Mouse (Mus musculus) Patski (cell line): ENCODE measurements around the gene Siah2. TPM values are rescaled to one million over a fixed set of nuclear protein-coding genes. Genes with fewer than 3 reads are reported as not detected.

Experiments
- ATAC-seq: fragments of 100-300 bp; one replicate; pipeline ENCODE4 v1.8.0; 2021
- CTCF ChIA-PET: fragments of 350-600 bp; sonication (Branson Sonifier 250); formaldehyde crosslinking; loops from one replicate; lab custom pipeline; 2022; ENCODE audit warnings: inconsistent platforms; lab: Charles Lee
- POLR2A ChIA-PET: fragments of 350-600 bp; sonication (Branson Sonifier 250); formaldehyde crosslinking; loops from one replicate; lab custom pipeline; 2022; ENCODE audit warnings: antibody characterized with exemption, inconsistent platforms; lab: Charles Lee
- DNase-seq: peaks from one replicate; pipeline ENCODE4 v3.0.0-alpha.2; 2011; ENCODE audit warnings: low read depth, low spot score
- H3K27me3 ChIP-seq: fragments of 371-371 bp; one replicate; pipeline ENCODE4 v1.5.1; 2021
- CTCF ChIP-seq: fragments of 100-300 bp; IDR thresholded peaks from one replicate; pipeline ENCODE4 v1.5.1; 2021
- in situ Hi-C: fragments of 300-500 bp; cut with MboI; formaldehyde crosslinking; loops from 3 replicates; pipeline ENCODE4 v1.11.1; 2018; ENCODE audit warnings: low pct_unique_long_range_greater_than_20kb, mixed read lengths
- polyA plus RNA-seq: library from polyadenylated mRNA; unstranded; gene quantifications from one replicate; pipeline ENCODE4 v1.2.3, GENCODE M21; 2021

Gene Siah2
- polyA plus RNA-seq, 1 experiment from 2014 or later: 16.0 TPM

GRCm38 (mm10) chr3:58686922-58687284, 5.3 kb downstream of the Siah2 start:
- in situ Hi-C loops: loop anchor here (25.0 kb wide), 1 partner anchor 1850 kb away; no protein-coding TSS in a partner anchor
- no peak for TF ChIP-seq CTCF
- ChIA-PET POLR2A (no interaction called here), CTCF (interaction anchor here (1.0 to 3.3 kb wide), 3 partner anchors 12 to 33 kb away, joined by 3 to 12 read pairs (median 7); no protein-coding TSS in a partner anchor)
- H3K27me3 ChIP-seq: no peaks in the 10 kb centered on the region
- no peak for DNase-seq
- ATAC-seq: no peak

GRCm38 (mm10) chr3:58686206-58686921, 5.8 kb downstream of the Siah2 start:
- ATAC-seq (no peak), DNase-seq (no peak)
- ChIA-PET CTCF (interaction anchor here (1.0 to 3.3 kb wide), 3 partner anchors 30 to 99 kb away, joined by 3 to 12 read pairs (median 4); no protein-coding TSS in a partner anchor), POLR2A (no interaction called here)
- in situ Hi-C loops: loop anchor here (25.0 kb wide), 1 partner anchor 1851 kb away; no protein-coding TSS in a partner anchor
- no peaks in the 10 kb centered on the region for H3K27me3 ChIP-seq
- TF ChIP-seq CTCF: no peak

GRCm38 (mm10) chr3:58685396-58685795, 6.8 kb downstream of the Siah2 start:
- POLR2A ChIA-PET: interaction anchor here (0.6 kb wide), 1 partner anchor 13 kb away, joined by 3 read pairs; no protein-coding TSS in a partner anchor
- no peaks in the 10 kb centered on the region for H3K27me3 ChIP-seq
- in situ Hi-C loops: loop anchor here (25.0 kb wide), 1 partner anchor 1852 kb away; no protein-coding TSS in a partner anchor
- DNase-seq (no peak), ATAC-seq (no peak)
- no peak for TF ChIP-seq CTCF
- CTCF ChIA-PET: interaction anchor here (0.7 to 3.3 kb wide), 5 partner anchors 10 to 101 kb away, joined by 3 to 12 read pairs (median 4); no protein-coding TSS in a partner anchor

DNA sequence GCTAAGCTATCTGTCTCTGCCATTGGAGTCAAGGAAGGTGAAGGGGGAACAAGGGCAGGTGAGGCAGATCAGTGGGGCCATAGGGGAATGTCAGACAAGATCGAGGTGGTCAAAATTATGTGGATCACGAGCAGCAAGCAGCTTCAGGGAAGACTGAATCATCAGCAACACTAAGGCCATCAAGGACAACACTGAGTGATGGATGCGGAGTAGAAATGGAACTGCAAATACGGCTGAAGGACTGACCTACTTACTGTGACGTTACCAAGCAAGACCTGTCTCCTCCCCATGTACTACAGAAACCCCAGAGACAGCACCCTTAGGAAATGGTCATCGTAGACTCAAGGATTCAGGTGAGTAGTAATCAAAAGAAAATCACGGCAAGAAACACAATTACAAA, 8.9 kb downstream of the Siah2 start:
- no peak for TF ChIP-seq CTCF
- in situ Hi-C loops: loop anchor here (25.0 kb wide), 1 partner anchor 1854 kb away; no protein-coding TSS in a partner anchor
- ATAC-seq: no peak
- DNase-seq: no peak
- POLR2A ChIA-PET: interaction anchor here (1.3 kb wide), 1 partner anchor 8 kb away, joined by 3 read pairs; no protein-coding TSS in a partner anchor
- CTCF ChIA-PET: no interaction called here
- H3K27me3 ChIP-seq: no peaks in the 10 kb centered on the region

DNA sequence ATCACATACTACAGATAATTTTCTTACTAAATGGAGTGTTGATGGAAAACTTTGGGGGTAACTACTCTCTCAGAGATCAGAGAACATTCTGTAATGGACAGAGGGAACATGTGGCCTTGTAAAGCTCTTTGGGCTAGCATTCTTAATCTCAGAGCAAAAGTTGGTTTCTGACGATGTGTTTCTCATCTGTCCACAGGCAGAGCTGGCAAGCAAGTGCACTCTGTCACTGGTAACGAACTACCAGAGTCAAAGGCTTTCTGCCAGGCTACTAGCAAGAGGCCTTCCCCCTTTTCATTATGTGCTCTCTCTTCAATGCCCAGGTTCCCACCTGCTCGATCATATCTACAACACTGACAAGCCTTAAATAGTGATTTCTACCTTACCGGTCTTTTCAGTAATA, 9.9 kb downstream of the Siah2 start:
- CTCF ChIA-PET: interaction anchor here (0.7 to 5.1 kb wide), 4 partner anchors 9 to 39 kb away, joined by 3 to 26 read pairs (median 4); partner anchors contain the start of gene Siah2
- no peak for TF ChIP-seq CTCF
- POLR2A ChIA-PET: interaction anchor here (1.3 kb wide), 1 partner anchor 9 kb away, joined by 3 read pairs; no protein-coding TSS in a partner anchor
- no peak for ATAC-seq
- DNase-seq: no peak
- in situ Hi-C loops: loop anchor here (25.0 kb wide), 1 partner anchor 1855 kb away; no protein-coding TSS in a partner anchor
- H3K27me3 ChIP-seq: no peaks in the 10 kb centered on the region

DNA sequence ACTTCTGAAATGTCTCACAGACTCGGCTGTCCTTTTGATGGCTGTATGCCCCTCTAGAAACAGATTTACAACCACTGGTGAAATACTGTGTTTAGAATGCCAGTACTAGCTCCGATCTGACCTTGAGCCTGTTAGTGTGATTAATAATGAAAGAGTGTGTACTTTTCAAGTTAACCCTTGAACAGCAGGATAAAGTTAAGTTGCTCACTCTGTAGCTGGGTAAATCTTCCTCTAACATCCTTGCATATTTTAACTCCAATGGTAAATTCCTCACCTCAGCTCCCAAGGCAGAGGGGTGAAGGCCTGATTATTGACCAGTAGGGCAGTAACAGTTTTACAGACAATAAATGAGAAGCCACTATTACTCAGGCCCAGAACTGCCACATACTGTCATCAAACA, 10.4 kb downstream of the Siah2 start:
- DNase-seq (no peak), ATAC-seq (no peak)
- POLR2A ChIA-PET: no interaction called here
- in situ Hi-C loops: loop anchor here (25.0 kb wide), 1 partner anchor 1855 kb away; no protein-coding TSS in a partner anchor
- TF ChIP-seq CTCF: no peak
- CTCF ChIA-PET: interaction anchor here (0.7 to 5.1 kb wide), 4 partner anchors 10 to 40 kb away, joined by 3 to 26 read pairs (median 4); partner anchors contain the start of gene Siah2
- no peaks in the 10 kb centered on the region for H3K27me3 ChIP-seq

- CTCF ChIA-PET: interaction anchor here (1.0 to 5.1 kb wide), 4 partner anchors 8 to 40 kb away, joined by 3 to 26 read pairs (median 15); partner anchors contain the start of gene Siah2
- no peak for TF ChIP-seq CTCF
- no peak for DNase-seq
- POLR2A ChIA-PET: interaction anchor here (1.0 kb wide), 1 partner anchor 11 kb away, joined by 3 read pairs; the partner anchor contains the start of gene Siah2
- no peak for ATAC-seq
- H3K27me3 ChIP-seq: no peaks in the 10 kb centered on the region
- in situ Hi-C loops: loop anchor here (25.0 kb wide), 1 partner anchor 1856 kb away; no protein-coding TSS in a partner anchor
These were observed 11.1 kb downstream of the Siah2 start for GRCm38 (mm10) chr3:58680943-58681637.

- H3K27me3 ChIP-seq: no peaks in the 10 kb centered on the region
- CTCF ChIA-PET: interaction anchor here (0.7 to 5.1 kb wide), 6 partner anchors 9 to 106 kb away, joined by 3 to 26 read pairs (median 4); partner anchors contain the start of gene Siah2
- POLR2A ChIA-PET: no interaction called here
- no peak for DNase-seq
- no peak for ATAC-seq
- no peak for TF ChIP-seq CTCF
- in situ Hi-C loops: loop anchor here (25.0 kb wide), 1 partner anchor 1857 kb away; no protein-coding TSS in a partner anchor
These were observed 12.2 kb downstream of the Siah2 start for GRCm38 (mm10) chr3:58679996-58680395.

- ChIA-PET POLR2A (interaction anchor here (1.0 kb wide), 1 partner anchor 103 kb away, joined by 3 read pairs; the partner anchor contains the start of gene Selenot), CTCF (interaction anchor here (0.8 to 5.1 kb wide), 6 partner anchors 10 to 108 kb away, joined by 3 to 26 read pairs (median 4); no protein-coding TSS in a partner anchor)
- in situ Hi-C loops: loop anchor here (25.0 kb wide), 1 partner anchor 1858 kb away; no protein-coding TSS in a partner anchor
- no peak for TF ChIP-seq CTCF
- ATAC-seq: no peak
- H3K27me3 ChIP-seq: no peaks in the 10 kb centered on the region
- DNase-seq: no peak
These were observed 13.3 kb downstream of the Siah2 start for GRCm38 (mm10) chr3:58678905-58679304.
